Mouse (Mus musculus): ENCODE results near the gene Megf11.
A peak's percentile ranks its signal among the peaks of the same experiment; 100 is the strongest.

Megf11 gene

DNA sequence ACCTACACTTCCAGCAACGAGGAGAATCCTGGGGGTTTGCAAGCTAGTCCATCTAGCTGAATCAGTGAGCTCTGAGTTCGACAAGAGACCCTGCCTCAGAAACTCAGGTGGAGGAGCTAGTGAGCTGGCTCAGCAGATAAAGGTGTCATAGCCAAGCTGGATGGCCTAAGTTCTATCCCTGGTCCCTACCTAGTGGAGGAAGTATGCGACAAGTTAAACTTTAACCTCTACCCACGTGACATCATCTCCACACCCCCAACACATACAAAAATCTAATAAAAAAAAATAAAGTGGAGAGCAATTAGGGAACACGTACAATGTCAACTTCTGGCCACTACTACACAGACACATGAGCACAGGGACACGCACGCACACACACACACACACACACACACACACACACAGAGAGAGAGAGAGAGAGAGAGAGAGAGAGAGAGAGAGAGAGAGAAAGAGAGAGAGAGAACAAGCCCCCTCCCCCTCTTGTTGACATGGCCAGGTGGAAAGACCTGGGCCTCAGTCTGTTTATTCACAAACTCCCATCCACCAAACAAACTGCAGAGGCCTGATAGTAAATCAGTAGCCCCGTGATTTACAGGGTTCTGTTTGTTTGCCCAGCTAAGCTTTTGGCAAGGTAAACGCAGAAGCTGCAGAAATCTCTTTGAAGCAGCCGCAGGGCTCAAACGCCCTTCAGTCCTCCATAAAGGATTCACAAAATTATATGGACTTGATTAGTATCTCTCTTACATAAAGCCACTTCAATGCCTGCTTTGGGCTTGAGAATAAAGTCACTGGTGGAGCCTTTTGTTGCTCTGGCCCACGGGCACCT, 134.7 kb downstream of the Megf11 start:
- no peak for DNase-seq (ENCODE audit: low spot score)

GRCm38 (mm10) chr9:64520747-64521283, 135.4 kb downstream of the Megf11 start:
- no peak for DNase-seq (ENCODE audit: low spot score)

- DNase-seq (ENCODE audit: low spot score): no peak
These were observed 138.0 kb downstream of the Megf11 start for GRCm38 (mm10) chr9:64523264-64524045.

GRCm38 (mm10) chr9:64528061-64528460, 142.6 kb downstream of the Megf11 start:
- DNase-seq (ENCODE audit: low spot score): peak; percentile 30

GRCm38 (mm10) chr9:64528595-64528994, 143.2 kb downstream of the Megf11 start:
- DNase-seq (ENCODE audit: low spot score): no peak

DNA sequence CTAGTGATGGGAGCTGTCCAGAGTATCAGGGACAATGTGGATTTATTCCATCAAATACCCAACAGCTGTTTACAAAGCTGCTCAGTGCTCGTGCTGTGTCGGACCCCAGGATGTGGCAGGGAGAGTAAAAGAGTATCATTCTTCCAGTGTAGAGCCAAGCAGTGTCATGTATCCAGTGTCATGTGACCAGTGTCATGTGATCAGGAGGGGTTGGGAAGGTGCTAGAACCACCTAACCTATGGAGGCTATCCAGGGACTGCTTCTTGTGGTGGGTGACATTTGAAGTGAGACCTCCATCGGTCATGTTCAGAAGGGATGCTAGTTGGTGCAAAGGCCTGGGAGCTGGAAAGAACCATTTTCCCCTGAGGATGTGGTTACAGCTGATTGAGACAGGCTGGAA, 146.5 kb downstream of the Megf11 start:
- no peak for DNase-seq (ENCODE audit: low spot score)

GRCm38 (mm10) chr9:64532711-64533242, 147.4 kb downstream of the Megf11 start:
- DNase-seq (ENCODE audit: low spot score): no peak

GRCm38 (mm10) chr9:64533488-64534119, 148.2 kb downstream of the Megf11 start:
- DNase-seq (ENCODE audit: low spot score): no peak

GRCm38 (mm10) chr9:64534313-64534712, 148.9 kb downstream of the Megf11 start:
- DNase-seq (ENCODE audit: low spot score): no peak

DNA sequence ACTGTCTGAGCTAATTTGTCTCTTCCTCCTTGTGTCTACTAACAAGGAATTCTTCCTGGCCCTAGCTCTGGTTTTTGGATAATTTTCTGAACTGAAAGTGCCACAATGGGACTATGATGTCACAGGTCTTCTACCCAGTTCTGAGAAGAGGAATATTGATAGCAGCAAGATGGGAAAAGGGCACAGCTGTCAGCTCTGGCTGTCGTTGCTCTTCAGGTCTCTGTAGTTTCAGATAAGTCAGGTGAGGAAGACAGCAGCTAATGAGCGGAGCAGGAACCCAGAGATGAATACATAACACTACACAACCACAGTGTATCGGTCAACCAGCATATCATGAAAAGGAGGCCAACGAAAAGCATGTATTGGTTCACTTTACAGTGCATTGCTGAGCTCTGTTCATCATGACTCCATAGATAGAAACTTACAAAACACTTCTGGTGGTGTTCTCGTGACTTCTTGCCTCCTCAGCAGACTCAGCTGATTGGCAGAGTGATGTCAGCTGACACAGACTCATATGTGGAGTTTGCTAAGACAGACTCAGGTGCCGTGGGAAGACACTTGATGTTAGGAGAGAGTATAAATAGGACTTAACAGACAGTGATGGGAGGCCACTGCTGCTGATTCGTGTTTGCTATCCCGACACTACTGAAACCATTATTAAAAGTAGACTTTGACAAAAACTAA, 149.6 kb downstream of the Megf11 start:
- DNase-seq (ENCODE audit: low spot score): no peak

- no peak for DNase-seq (ENCODE audit: low spot score)
These were observed 152.4 kb downstream of the Megf11 start for GRCm38 (mm10) chr9:64537821-64538220.

DNA sequence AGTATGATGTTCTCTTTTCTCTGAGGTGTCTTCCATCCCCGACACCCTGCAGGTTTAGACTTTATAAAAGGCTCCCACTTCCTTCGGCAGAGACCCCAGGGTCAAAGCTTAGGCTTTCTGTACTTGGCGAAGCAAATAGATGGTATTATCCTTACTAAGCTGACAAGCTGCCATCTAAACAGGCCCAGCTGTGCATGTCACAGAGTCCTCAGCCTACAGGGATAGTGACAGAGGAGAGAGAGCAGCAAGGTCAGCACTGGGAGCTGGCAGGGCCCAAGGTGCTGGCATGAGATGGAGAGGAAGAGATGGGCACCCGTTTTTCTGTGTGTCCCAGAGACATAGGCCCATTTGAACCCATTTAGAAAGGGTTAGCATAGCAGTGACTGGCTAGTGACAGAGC, 156.8 kb downstream of the Megf11 start:
- DNase-seq (ENCODE audit: low spot score): no peak

GRCm38 (mm10) chr9:64543125-64543524, 157.7 kb downstream of the Megf11 start:
- DNase-seq (ENCODE audit: low spot score): no peak

DNA sequence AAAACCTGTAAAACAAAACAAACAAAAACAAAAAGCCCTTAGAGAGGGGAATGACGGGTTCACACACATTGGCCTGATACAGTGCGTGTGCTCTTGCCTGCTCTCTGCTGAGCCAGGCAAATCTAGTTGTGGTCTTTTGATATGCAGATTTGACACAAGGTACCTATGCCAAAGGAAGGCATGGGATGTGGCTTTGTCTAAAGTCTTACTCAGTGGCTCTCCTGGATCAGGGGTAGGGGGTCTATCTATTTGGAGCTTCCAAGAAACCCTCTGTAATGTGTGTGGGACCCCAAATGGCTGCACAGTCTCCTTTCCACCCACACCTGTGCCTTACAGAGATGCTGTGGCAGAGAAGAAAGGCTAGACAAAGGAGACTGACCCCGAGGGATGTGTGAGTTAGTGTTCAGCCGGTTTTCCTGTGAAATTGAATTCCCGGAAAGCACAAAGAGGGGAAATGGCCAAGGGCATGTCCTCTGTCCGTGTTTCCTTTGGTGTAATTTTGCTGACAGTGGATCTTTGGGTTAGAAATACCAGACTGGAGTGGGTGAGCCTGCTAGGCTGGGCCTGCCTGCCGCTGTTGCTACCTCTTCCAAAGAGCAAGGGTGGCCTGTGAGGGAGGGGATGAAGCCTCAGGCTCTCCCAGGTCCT, 161.0 kb downstream of the Megf11 start:
- DNase-seq (ENCODE audit: low spot score): no peak

DNA sequence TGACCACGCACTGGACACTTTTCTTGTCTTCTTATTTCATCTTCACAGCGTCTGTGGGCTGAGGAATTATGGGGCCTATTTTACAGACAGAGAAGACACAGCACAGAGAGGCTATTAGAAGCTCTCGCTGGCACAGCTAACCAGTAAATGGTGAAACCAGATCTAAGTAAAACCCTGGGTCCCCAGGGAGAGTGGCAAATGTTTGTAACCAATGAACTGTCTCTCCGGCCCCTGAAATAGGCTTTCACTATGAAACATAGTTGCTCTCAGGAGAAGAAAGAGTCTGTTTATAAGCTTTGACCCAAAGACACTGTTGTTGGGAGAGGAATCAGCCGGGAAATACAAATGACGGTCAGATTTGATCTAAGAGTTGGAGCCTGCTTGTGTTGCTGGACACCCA, 162.9 kb downstream of the Megf11 start:
- DNase-seq (ENCODE audit: low spot score): no peak

- DNase-seq (ENCODE audit: low spot score): no peak
These were observed 165.9 kb downstream of the Megf11 start for GRCm38 (mm10) chr9:64551307-64551706.

GRCm38 (mm10) chr9:64552046-64552445, 166.6 kb downstream of the Megf11 start:
- no peak for DNase-seq (ENCODE audit: low spot score)

DNA sequence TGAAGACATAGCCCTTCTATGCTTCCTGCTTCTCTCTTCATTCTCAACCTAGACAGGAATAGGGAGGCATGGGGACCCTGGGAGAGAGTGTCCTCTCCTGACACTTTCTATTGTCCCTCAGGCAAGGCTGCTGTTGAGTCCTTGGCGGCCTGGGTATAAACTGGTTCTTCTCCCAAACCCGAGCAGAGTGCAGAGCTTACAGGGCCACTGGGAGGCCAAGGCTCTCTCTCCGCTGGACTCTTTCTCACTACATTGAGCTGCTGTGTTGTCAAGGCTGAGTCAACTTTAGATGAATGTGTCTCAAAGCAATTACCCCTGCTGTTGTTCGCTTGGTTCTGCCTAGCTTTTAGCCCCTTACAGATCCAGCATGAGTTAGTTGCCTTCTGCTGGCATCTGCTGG, 168.0 kb downstream of the Megf11 start:
- no peak for DNase-seq (ENCODE audit: low spot score)

GRCm38 (mm10) chr9:64555620-64556019, 170.2 kb downstream of the Megf11 start:
- no peak for DNase-seq (ENCODE audit: low spot score)

DNA sequence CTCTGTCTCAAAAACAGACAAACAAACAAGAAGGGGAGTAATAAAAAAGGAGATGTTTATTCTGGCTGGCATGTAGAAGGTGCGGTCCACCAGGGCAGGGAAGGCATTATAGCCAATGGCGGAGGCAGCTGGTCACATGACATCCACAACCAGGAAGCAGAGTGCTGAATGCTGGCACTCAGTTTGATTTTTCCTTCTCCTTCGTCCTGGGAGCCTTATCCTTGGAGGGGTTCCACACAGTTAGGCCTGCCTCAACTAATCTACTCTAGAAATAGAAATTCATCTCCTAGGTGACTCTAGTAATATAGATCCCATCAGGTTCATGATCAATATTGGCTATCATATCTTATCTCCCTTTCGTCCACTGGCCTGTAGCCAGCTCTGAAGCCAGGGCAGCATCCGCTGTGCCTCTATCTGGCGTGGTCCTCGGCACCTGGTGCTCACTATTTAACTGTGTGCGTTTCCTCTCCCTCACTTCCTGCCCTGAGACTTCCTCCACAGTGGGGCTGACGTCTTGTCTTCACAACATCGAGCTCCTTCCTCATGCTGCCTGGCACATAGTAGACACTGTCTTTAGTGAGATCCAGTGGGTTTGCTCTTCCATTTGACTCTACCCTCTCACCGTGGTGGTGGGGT, 171.8 kb downstream of the Megf11 start:
- DNase-seq (ENCODE audit: low spot score): no peak
